Mouse (Mus musculus): Measurements from ENCODE around the gene Lrrc8a. TPM values are rescaled to one million over a fixed set of nuclear protein-coding genes. Genes with fewer than 3 reads are reported as not detected.
A peak's percentile ranks its signal among the peaks of the same experiment; 100 is the strongest.

The Lrrc8a gene
- total RNA-seq, 2 experiments from 2014 or later: 57.6 to 75.2 TPM

- DNase-seq: no peak
Measured at GRCm38 (mm10) chr2:30238906-30239465, 1.5 kb downstream of the Lrrc8a start.

GRCm38 (mm10) chr2:30239777-30240176 is 2.3 kb downstream of the Lrrc8a start:
- peak; percentile 48 to 66 for DNase-seq

GRCm38 (mm10) chr2:30240267-30240666 is 2.8 kb downstream of the Lrrc8a start, which contains the start of gene Gm28035:
Gm28035 (plus strand) TSS chr2:30240567.
- DNase-seq: no peak

- DNase-seq: peak; percentile 79 to 82
Measured at GRCm38 (mm10) chr2:30242509-30242908, 5.0 kb downstream of the Lrrc8a start.

- DNase-seq: no peak
Measured at GRCm38 (mm10) chr2:30243391-30243790, 5.9 kb downstream of the Lrrc8a start.

- DNase-seq: no peak
Measured at GRCm38 (mm10) chr2:30244595-30245178, 7.2 kb downstream of the Lrrc8a start.

- DNase-seq: no peak
Measured at GRCm38 (mm10) chr2:30247036-30247435, 9.5 kb downstream of the Lrrc8a start.

- DNase-seq: no peak
Measured at GRCm38 (mm10) chr2:30247681-30248080, 10.2 kb downstream of the Lrrc8a start.

GRCm38 (mm10) chr2:30249182-30249581 is 11.7 kb downstream of the Lrrc8a start:
- no peak for DNase-seq

GRCm38 (mm10) chr2:30250166-30251128 is 12.9 kb downstream of the Lrrc8a start:
- no peak for DNase-seq

- peak in 1 of 2 experiments; percentile 57 for DNase-seq
Measured at GRCm38 (mm10) chr2:30251417-30252104, 14.0 kb downstream of the Lrrc8a start.

- DNase-seq: peak; percentile 64 to 67
Measured at GRCm38 (mm10) chr2:30252521-30252920, 15.0 kb downstream of the Lrrc8a start.

- no peak for DNase-seq
Measured at GRCm38 (mm10) chr2:30253809-30254208, 16.3 kb downstream of the Lrrc8a start.

- DNase-seq: no peak
Measured at GRCm38 (mm10) chr2:30255631-30256395, 18.3 kb downstream of the Lrrc8a start.

GRCm38 (mm10) chr2:30256616-30257350 is 19.3 kb downstream of the Lrrc8a start:
- DNase-seq: no peak

GRCm38 (mm10) chr2:30257699-30258460 is 20.4 kb downstream of the Lrrc8a start:
- DNase-seq: no peak

- DNase-seq: no peak
Measured at GRCm38 (mm10) chr2:30258600-30258999, 21.1 kb downstream of the Lrrc8a start.

GRCm38 (mm10) chr2:30259131-30260064 is 21.9 kb downstream of the Lrrc8a start:
- DNase-seq: no peak
